Mouse (Mus musculus): ENCODE results near the gene Zc3h10. TPM values are rescaled to one million over a fixed set of nuclear protein-coding genes. Genes with fewer than 3 reads are reported as not detected.

The Zc3h10 gene
- polyA plus RNA-seq, 1 experiment from 2014 or later: 15.3 TPM

DNA sequence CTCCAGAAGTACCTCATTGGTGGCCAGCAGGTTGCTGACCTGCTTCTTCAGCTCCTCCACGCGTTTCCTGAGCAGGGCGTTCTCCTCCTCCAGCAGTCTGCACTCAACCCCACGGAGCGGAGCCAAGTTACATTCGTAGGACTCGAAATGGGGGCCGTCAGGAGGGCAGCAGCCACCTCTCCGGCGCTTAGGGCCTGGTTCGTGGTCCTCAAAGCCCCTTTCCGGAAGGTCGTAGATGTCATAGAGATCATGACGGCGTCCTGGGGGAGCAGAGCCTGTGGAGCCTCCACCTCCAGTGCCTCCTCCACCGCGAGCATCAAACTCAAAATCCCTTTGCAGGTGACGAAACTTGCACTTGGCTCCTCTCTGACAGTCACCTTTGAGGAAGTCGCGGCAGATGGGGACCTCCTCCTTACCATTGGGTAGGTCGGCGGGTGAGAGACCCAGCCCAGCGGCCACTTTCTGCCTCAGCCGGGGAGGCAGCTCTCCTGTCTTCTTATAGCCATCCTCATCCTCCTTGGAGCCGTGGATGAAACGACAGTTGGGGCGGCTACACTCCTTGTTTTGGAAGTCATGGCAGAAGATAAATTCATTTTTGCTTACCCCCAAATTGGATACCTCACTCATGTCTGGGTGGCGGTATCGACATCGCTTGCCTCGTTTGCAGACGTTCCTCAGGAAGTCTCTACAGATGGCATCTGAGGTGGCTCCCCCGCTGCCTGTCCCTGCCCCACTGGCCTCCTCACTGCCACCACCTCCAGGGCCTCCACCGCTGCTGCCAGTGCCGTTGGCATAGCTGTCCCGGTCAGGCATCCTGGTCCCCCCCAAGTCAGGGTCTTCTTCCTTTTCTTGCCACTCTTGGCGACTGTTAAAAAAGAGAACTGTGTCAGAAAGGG lies 2.7 kb downstream of the Zc3h10 start:
- ATAC-seq (no peak), DNase-seq (ENCODE audit: low spot score) (no peak)
- Histone ChIP-seq H3K4me1 (ENCODE audit: insufficient read depth, low read depth, low read length) (no peaks in the 10 kb centered on the region; the same call in 1 of the 2 replicates), H3K27me3 (replicated peaks; ENCODE audit: insufficient read depth, low read length) (no peaks in the 10 kb centered on the region), H3K9me3 (ENCODE audit: low read length) (no peaks in the 10 kb centered on the region), H3K9ac (replicated peaks; ENCODE audit: low read depth) (no peak overlapping the region), H3K4me2 (replicated peaks; ENCODE audit: low read depth, low read length) (no peak overlapping the region), H3K36me3 (ENCODE audit: insufficient read depth, low read length) (peaks cover 23% of the 10 kb centered on the region; the same call in 1 of the 2 replicates), H3K27ac (ENCODE audit: low read length) (no peak overlapping the region), H3K4me3 (ENCODE audit: low read depth, low read length) (no peak overlapping the region)
- no peak for TF ChIP-seq CTCF (IDR thresholded peaks at IDR 0.05)
- TF ChIP-seq EP300 (IDR thresholded peaks at IDR 0.05): no peak
- WGBS: 89% methylated on average over 37 of the region's 37 CpGs

DNA sequence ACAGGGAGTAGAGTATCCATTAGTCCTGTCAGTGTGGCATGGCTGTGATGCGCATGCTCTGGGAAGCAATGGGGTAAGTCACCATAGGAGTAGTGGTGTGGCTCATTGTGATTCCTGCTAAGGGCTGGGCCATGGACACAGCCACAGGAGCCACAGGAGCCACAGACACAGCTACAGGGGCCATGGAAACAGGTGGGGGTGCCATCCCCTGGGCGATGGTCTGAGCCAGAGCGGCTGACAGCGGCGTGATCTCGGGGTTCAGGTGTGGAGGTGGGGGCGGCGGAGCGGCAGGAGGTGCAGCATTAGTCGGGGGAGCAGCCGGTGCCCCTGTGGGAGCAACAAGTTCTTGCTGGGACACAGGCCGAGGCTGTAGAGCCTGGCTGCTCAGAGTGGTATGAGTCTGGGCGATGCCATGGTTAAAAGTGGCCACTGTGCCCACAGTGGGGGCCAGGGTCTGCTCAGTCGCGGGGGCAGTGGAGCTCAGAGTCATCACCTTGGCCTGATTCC lies 3.4 kb downstream of the Zc3h10 start:
- Histone ChIP-seq H3K4me1 (ENCODE audit: insufficient read depth, low read depth, low read length) (no peaks in the 10 kb centered on the region; the same call in 1 of the 2 replicates), H3K9ac (replicated peaks; ENCODE audit: low read depth) (no peak overlapping the region), H3K4me2 (replicated peaks; ENCODE audit: low read depth, low read length) (no peak overlapping the region), H3K9me3 (ENCODE audit: low read length) (no peaks in the 10 kb centered on the region), H3K27me3 (replicated peaks; ENCODE audit: insufficient read depth, low read length) (no peaks in the 10 kb centered on the region), H3K36me3 (ENCODE audit: insufficient read depth, low read length) (peaks cover 23% of the 10 kb centered on the region; the same call in 1 of the 2 replicates), H3K4me3 (ENCODE audit: low read depth, low read length) (no peak overlapping the region), H3K27ac (ENCODE audit: low read length) (no peak overlapping the region)
- no peak for TF ChIP-seq EP300 (IDR thresholded peaks at IDR 0.05)
- TF ChIP-seq CTCF (IDR thresholded peaks at IDR 0.05): no peak
- 95% methylated on average over 15 of the region's 15 CpGs for WGBS
- no peak for ATAC-seq
- no peak for DNase-seq (ENCODE audit: low spot score)

GRCm38 (mm10) chr10:128543100-128543499 lies 4.5 kb downstream of the Zc3h10 start:
- Histone ChIP-seq H3K4me2 (replicated peaks; ENCODE audit: low read depth, low read length) (no peak overlapping the region), H3K9me3 (ENCODE audit: low read length) (no peaks in the 10 kb centered on the region), H3K4me1 (ENCODE audit: insufficient read depth, low read depth, low read length) (no peaks in the 10 kb centered on the region; the same call in 1 of the 2 replicates), H3K27ac (ENCODE audit: low read length) (no peak overlapping the region), H3K27me3 (replicated peaks; ENCODE audit: insufficient read depth, low read length) (no peaks in the 10 kb centered on the region), H3K4me3 (ENCODE audit: low read depth, low read length) (no peak overlapping the region), H3K9ac (replicated peaks; ENCODE audit: low read depth) (no peak overlapping the region), H3K36me3 (ENCODE audit: insufficient read depth, low read length) (peaks cover 23% of the 10 kb centered on the region; the same call in 1 of the 2 replicates)
- whole genome bisulfite sequencing: 53% methylated on average over 2 of the region's 2 CpGs
- DNase-seq (ENCODE audit: low spot score) (no peak), ATAC-seq (no peak)
- no peak for TF ChIP-seq EP300 (IDR thresholded peaks at IDR 0.05)
- no peak for TF ChIP-seq CTCF (IDR thresholded peaks at IDR 0.05)

- peaks cover 6% of the 10 kb centered on the region; the same call in 1 of the 2 replicates for H3K36me3 ChIP-seq (ENCODE audit: insufficient read depth, low read length)
- ATAC-seq (no peak), DNase-seq (ENCODE audit: low spot score) (no peak)
- no peaks in the 10 kb centered on the region for H3K4me1 ChIP-seq (ENCODE audit: insufficient read depth, low read depth, low read length)
- H3K27ac ChIP-seq (ENCODE audit: low read length): no peak overlapping the region
- H3K4me2 ChIP-seq (replicated peaks; ENCODE audit: low read depth, low read length): no peak overlapping the region
- TF ChIP-seq EP300 (IDR thresholded peaks at IDR 0.05): no peak
- no peak for TF ChIP-seq CTCF (IDR thresholded peaks at IDR 0.05)
- no peak overlapping the region for H3K9ac ChIP-seq (replicated peaks; ENCODE audit: low read depth)
- no peak overlapping the region for H3K4me3 ChIP-seq (ENCODE audit: low read depth, low read length)
- WGBS: 100% methylated on average over 1 of the region's 1 CpGs
- H3K27me3 ChIP-seq (replicated peaks; ENCODE audit: insufficient read depth, low read length): no peaks in the 10 kb centered on the region
- no peaks in the 10 kb centered on the region for H3K9me3 ChIP-seq (ENCODE audit: low read length)
Observed at GRCm38 (mm10) chr10:128538340-128538870, 9.2 kb downstream of the Zc3h10 start.

- no peaks in the 10 kb centered on the region for H3K4me1 ChIP-seq (ENCODE audit: insufficient read depth, low read depth, low read length)
- H3K36me3 ChIP-seq (ENCODE audit: insufficient read depth, low read length): no peaks in the 10 kb centered on the region
- DNase-seq (ENCODE audit: low spot score) (peak; percentile 95), ATAC-seq (peak; percentile 98)
- no peaks in the 10 kb centered on the region for H3K9me3 ChIP-seq (ENCODE audit: low read length)
- H3K4me3 ChIP-seq (ENCODE audit: low read depth, low read length): no peak overlapping the region
- no peak overlapping the region for H3K9ac ChIP-seq (replicated peaks; ENCODE audit: low read depth)
- 14% methylated on average over 18 of the region's 18 CpGs for WGBS
- no peak overlapping the region for H3K27ac ChIP-seq (ENCODE audit: low read length)
- H3K27me3 ChIP-seq (replicated peaks; ENCODE audit: insufficient read depth, low read length): no peaks in the 10 kb centered on the region
- peak overlapping the region; percentile 29 for H3K4me2 ChIP-seq (replicated peaks; ENCODE audit: low read depth, low read length)
- no peak for TF ChIP-seq EP300 (IDR thresholded peaks at IDR 0.05)
- TF ChIP-seq CTCF (IDR thresholded peaks at IDR 0.05): peak; percentile 91
Observed at GRCm38 (mm10) chr10:128536266-128536940, 11.2 kb downstream of the Zc3h10 start.

Data from lung, postnatal 0 days (tissue).